Mouse (Mus musculus) heart, postnatal 0 days (tissue): ENCODE measurements around the gene Syt17. TPM values are rescaled to one million over a fixed set of nuclear protein-coding genes. Genes with fewer than 3 reads are reported as not detected.

Source experiments
- ATAC-seq: fragments of 200-750 bp; cut with Nextera tagmentation; 2 replicates; pipeline ENCODE4 v1.8.0; 2017; ENCODE audit warnings: low read depth, moderate number of reproducible peaks, moderate library complexity; ENCODE audit not compliant: insufficient read depth
- DNase-seq: peaks from one replicate; pipeline ENCODE4 v3.0.0-alpha.2; 2016; ENCODE audit warnings: low spot score
- H3K27ac ChIP-seq: fragments of 300-500 bp; sonication (generic); 2 replicates; pipeline ENCODE4 v1.5.1; 2014; ENCODE audit warnings: low read depth, mild to moderate bottlenecking
- H3K27me3 ChIP-seq: fragments of 300-500 bp; sonication (generic); 2 replicates; pipeline ENCODE4 v1.6.1; 2014; ENCODE audit warnings: low read length, mixed read lengths; ENCODE audit not compliant: control insufficient read depth, insufficient read depth
- H3K36me3 ChIP-seq: fragments of 300-500 bp; sonication (generic); replicated peaks from 2 replicates; pipeline ENCODE4 v1.6.1; 2014; ENCODE audit warnings: low read length, mixed read lengths; ENCODE audit not compliant: control insufficient read depth, insufficient read depth
- H3K4me1 ChIP-seq: fragments of 300-500 bp; sonication (generic); 2 replicates; pipeline ENCODE4 v1.6.1; 2014; ENCODE audit warnings: antibody characterized with exemption; ENCODE audit not compliant: control insufficient read depth, insufficient read depth
- H3K4me2 ChIP-seq: fragments of 300-500 bp; sonication (generic); 2 replicates; pipeline ENCODE4 v1.6.1; 2014; ENCODE audit warnings: low read depth, mild to moderate bottlenecking, low read length, moderate library complexity
- H3K4me3 ChIP-seq: fragments of 300-500 bp; sonication (generic); 2 replicates; pipeline ENCODE4 v1.5.1; 2014; ENCODE audit warnings: low read depth, low read length
- H3K9ac ChIP-seq: fragments of 300-500 bp; sonication (generic); replicated peaks from 2 replicates; pipeline ENCODE4 v1.6.1; 2014; ENCODE audit warnings: low read depth, low read length, mixed read lengths
- H3K9me3 ChIP-seq: fragments of 300-500 bp; sonication (generic); replicated peaks from 2 replicates; pipeline ENCODE4 v1.6.1; 2016; ENCODE audit warnings: low read length; ENCODE audit not compliant: control insufficient read depth
- CTCF ChIP-seq: IDR thresholded peaks from 2 replicates; pipeline ENCODE4 v1.5.1; 2016; ENCODE audit warnings: antibody characterized with exemption, control low read depth, low read depth
- EP300 ChIP-seq: IDR thresholded peaks from 2 replicates; pipeline ENCODE4 v1.6.1; 2016; ENCODE audit warnings: antibody characterized with exemption, low read depth
- WGBS: fragments of 180-500 bp; shearing (Covaris S2); extraction: QIAGEN DNeasy Blood & Tissue Kit; methylation state at CpG from one replicate; pipeline ENCODE4 v1.1.7; 2014; 5-methylcytosine and 5-hydroxymethylcytosine counted together
- polyA plus RNA-seq: library from polyadenylated mRNA; unstranded; fragments of >200 nt; fragmentation: Nextera tagmentation; extraction: Ambion mirVana; gene quantifications from 2 replicates; pipeline ENCODE4 v1.2.1, GENCODE M21; 2015
- total RNA-seq: library from RNA; depleted of rRNA; stranded (reverse); fragments of >200 nt; gene quantifications from 2 replicates; pipeline ENCODE4 v1.2.3, GENCODE M21; 2014; ENCODE audit warnings: low replicate concordance

The Syt17 gene
- total and polyA plus RNA-seq, 2 experiments from 2014 or later: 0.46 to 1.2 TPM

GRCm38 (mm10) chr7:118390705-118391104 is 57.3 kb downstream of the Syt17 start:
- Histone ChIP-seq H3K4me1 (no peaks in the 10 kb centered on the region), H3K27ac (no peak overlapping the region), H3K9ac (no peak overlapping the region), H3K9me3 (no peaks in the 10 kb centered on the region), H3K27me3 (no peaks in the 10 kb centered on the region), H3K36me3 (no peaks in the 10 kb centered on the region), H3K4me2 (no peak overlapping the region), H3K4me3 (no peak overlapping the region)
- no peak for DNase-seq
- no peak for ATAC-seq
- TF ChIP-seq CTCF (no peak), EP300 (no peak)
- WGBS: 76% methylated on average over 5 of the region's 5 CpGs

GRCm38 (mm10) chr7:118380996-118381395 is 67.0 kb downstream of the Syt17 start:
- H3K27ac ChIP-seq: no peak overlapping the region
- 78% methylated on average over 5 of the region's 5 CpGs for WGBS
- H3K4me2 ChIP-seq: no peak overlapping the region
- no peak overlapping the region for H3K9ac ChIP-seq
- ATAC-seq (no peak), DNase-seq (no peak)
- no peaks in the 10 kb centered on the region; the same call in 1 of the 2 replicates for H3K4me1 ChIP-seq
- no peaks in the 10 kb centered on the region for H3K36me3 ChIP-seq
- TF ChIP-seq CTCF (no peak), EP300 (no peak)
- H3K4me3 ChIP-seq: no peak overlapping the region
- no peaks in the 10 kb centered on the region for H3K9me3 ChIP-seq
- H3K27me3 ChIP-seq: no peaks in the 10 kb centered on the region

- H3K9me3 ChIP-seq: no peaks in the 10 kb centered on the region
- no peaks in the 10 kb centered on the region for H3K27me3 ChIP-seq
- no peaks in the 10 kb centered on the region for H3K36me3 ChIP-seq
- ATAC-seq: no peak
- peaks cover under 1% of the 10 kb centered on the region; the same call in 1 of the 2 replicates for H3K4me1 ChIP-seq
- no peak overlapping the region for H3K4me3 ChIP-seq
- no peak overlapping the region for H3K4me2 ChIP-seq
- TF ChIP-seq CTCF (no peak), EP300 (no peak)
- DNase-seq: no peak
- no peak overlapping the region for H3K9ac ChIP-seq
- H3K27ac ChIP-seq: no peak overlapping the region
- WGBS: 64% methylated on average over 3 of the region's 3 CpGs
Measured at GRCm38 (mm10) chr7:118380056-118380455, 68.0 kb downstream of the Syt17 start.

- no peak for ATAC-seq
- no peak overlapping the region for H3K27ac ChIP-seq
- 60% methylated on average over 4 of the region's 4 CpGs for WGBS
- H3K36me3 ChIP-seq: no peaks in the 10 kb centered on the region
- H3K9me3 ChIP-seq: no peaks in the 10 kb centered on the region
- H3K4me3 ChIP-seq: no peak overlapping the region
- H3K9ac ChIP-seq: no peak overlapping the region
- H3K4me2 ChIP-seq: no peak overlapping the region
- peaks cover 4% of the 10 kb centered on the region for H3K4me1 ChIP-seq
- no peaks in the 10 kb centered on the region for H3K27me3 ChIP-seq
- TF ChIP-seq EP300: no peak
- TF ChIP-seq CTCF: no peak
- no peak for DNase-seq
Measured at GRCm38 (mm10) chr7:118376590-118376989, 71.4 kb downstream of the Syt17 start.

GRCm38 (mm10) chr7:118375341-118375740 is 72.7 kb downstream of the Syt17 start:
- Histone ChIP-seq H3K9ac (no peak overlapping the region), H3K27ac (0 out of 2 replicates have a peak overlapping the region, but pooled peaks have one; percentile 2), H3K4me2 (no peak overlapping the region), H3K36me3 (no peaks in the 10 kb centered on the region), H3K27me3 (no peaks in the 10 kb centered on the region), H3K4me3 (no peak overlapping the region), H3K4me1 (peaks cover 4% of the 10 kb centered on the region), H3K9me3 (no peaks in the 10 kb centered on the region)
- DNase-seq (peak; percentile 89), ATAC-seq (peak; percentile 93)
- 49% methylated on average over 3 of the region's 3 CpGs for WGBS
- 0 out of 2 replicates have a peak, but pooled peaks have one; percentile 31 for TF ChIP-seq EP300
- no peak for TF ChIP-seq CTCF

GRCm38 (mm10) chr7:118371361-118371760 is 76.7 kb downstream of the Syt17 start:
- 91% methylated on average over 5 of the region's 5 CpGs for WGBS
- Histone ChIP-seq H3K27ac (no peak overlapping the region), H3K4me2 (no peak overlapping the region), H3K36me3 (no peaks in the 10 kb centered on the region), H3K27me3 (no peaks in the 10 kb centered on the region), H3K9me3 (no peaks in the 10 kb centered on the region), H3K4me1 (peaks cover 4% of the 10 kb centered on the region), H3K4me3 (no peak overlapping the region), H3K9ac (no peak overlapping the region)
- DNase-seq (no peak), ATAC-seq (no peak)
- TF ChIP-seq CTCF (no peak), EP300 (no peak)
